Mouse (Mus musculus) gastrocnemius, postnatal 4 days (tissue): ENCODE measurements around the gene Eif4a1. TPM values are rescaled to one million over a fixed set of nuclear protein-coding genes. Genes with fewer than 3 reads are reported as not detected.
"Not testable (repeated sequence)": the region's sequence is repeated elsewhere in the genome, so short reads cannot be mapped to it uniquely, and the experiment has no call there.

Source experiments
- DNase-seq, 2 experiments: peaks; one replicate each; pipeline ENCODE4 v3.0.0; 2021 to 2022; ENCODE audit warnings: low spot score in 2 of 2, mixed read lengths in 2 of 2
- microRNA-seq: library from miRNA; unstranded; fragments of <30 nt; microRNA quantifications from one replicate; pipeline ENCODE4 v1.2.0, GENCODE M21; 2021
- total RNA-seq, 2 experiments: library from RNA; stranded (reverse); gene quantifications; 2 replicates each; pipeline ENCODE4 v1.2.3; 2021

Eif4a1 gene
- total RNA-seq, 2 experiments from 2014 or later = 295 to 317 TPM

DNA sequence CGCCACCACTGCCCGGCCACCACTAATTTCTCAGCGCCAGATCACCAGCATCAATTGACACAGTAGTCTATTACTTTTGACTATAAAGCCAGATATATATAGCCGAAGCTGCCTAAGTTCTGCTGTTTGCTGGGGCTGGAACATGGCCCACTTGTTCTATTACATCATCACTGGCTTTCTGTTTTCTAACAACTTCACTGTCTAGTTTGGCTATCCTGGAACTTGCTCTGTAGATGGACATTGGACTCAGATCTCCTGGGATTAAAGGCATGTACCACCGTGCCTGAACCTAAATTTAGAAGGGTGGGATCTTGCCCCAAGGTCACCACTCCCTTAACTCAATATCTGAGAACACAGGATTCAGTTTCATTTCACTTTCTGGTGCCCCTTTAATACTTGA, 26.4 kb downstream of the Eif4a1 start:
- DNase-seq = no peak

- DNase-seq = no peak
These were observed 36.8 kb downstream of the Eif4a1 start for GRCm38 (mm10) chr11:69635471-69635870.

DNA sequence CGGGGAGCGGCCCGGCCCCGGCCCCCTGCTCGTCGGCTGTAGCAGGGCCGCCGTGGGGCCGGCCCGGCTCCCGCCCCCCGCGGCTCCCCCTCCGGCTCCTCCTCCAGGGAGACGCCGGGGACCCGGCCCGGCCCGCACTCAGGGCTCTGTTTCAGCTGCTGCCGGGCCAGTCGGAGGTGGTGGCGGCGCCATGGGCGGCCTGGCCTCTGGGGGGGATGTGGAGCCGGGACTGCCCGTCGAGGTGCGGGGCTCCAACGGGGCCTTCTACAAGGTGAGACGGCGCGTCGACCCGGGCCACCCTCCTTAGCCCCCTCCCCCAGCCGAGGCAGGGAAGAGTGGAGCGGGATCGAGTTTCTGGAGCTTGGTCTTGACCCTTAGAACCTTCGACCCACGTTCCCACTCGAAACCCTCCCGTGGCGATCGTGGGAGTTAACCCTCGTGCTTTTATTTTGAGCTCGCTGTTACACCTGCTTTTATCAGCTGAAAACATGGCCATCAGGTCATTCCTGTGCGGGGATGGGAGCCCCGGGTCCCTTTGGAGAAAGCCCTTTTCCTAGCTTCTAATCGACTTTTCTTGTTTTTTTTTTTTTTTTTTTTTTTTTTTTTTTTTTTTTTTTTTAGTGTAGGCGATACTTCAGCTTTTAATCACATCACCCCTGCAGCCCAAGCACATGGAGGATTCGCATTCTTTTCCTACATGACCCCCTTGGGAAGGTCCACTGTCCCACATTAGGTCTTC, 38.9 kb downstream of the Eif4a1 start:
- DNase-seq = peak in 1 of 2 experiments; percentile 68

- peak; percentile 99 to 100 for DNase-seq
These were observed 39.7 kb downstream of the Eif4a1 start, which contains the start of gene Fxr2 for GRCm38 (mm10) chr11:69632284-69633089. TSS of gene Fxr2 (plus strand) at chr11:69632990.

DNA sequence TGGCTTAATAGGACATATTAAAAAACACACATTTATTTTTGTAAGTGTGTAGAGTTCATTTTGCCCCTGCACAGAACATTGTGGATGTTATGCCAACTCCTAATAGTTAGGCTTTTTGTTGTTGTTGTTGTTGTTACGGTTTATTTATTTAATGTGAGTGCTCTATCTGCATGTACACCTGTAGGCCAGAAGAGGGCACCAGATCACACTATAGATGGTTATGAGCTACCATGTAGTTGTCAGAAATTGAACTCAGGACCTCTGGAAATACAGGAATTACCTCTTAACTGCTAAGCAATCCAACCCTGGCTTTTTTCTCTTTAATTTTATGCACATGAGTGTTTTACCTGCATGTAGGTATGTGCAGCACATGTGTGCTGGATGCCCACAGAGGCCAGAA, 42.4 kb downstream of the Eif4a1 start:
- DNase-seq = no peak

DNA sequence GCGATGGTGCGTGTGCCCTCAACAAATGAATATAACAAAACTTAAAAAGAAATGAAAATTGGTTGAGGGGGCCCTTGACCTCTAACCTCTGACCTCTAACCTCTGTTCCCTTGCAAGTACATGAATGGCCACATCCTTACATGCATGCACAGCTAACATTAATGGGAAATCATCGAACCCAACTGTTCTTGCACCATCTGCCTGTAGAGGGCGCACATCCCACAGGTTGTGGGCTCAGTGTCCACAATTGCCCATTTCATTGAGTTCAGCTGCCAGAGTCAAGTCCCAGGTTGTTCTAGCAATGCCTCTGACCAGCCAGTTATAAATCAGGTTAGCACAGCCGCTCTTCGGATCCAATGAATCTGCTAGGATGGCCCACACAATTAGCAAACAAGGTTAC, 43.9 kb downstream of the Eif4a1 start:
- DNase-seq = peak; percentile 35 to 70

GRCm38 (mm10) chr11:69624339-69624738, 47.9 kb downstream of the Eif4a1 start:
- not testable (repeated sequence) for DNase-seq

- DNase-seq = no peak
These were observed 49.2 kb downstream of the Eif4a1 start for GRCm38 (mm10) chr11:69623006-69623405.

DNA sequence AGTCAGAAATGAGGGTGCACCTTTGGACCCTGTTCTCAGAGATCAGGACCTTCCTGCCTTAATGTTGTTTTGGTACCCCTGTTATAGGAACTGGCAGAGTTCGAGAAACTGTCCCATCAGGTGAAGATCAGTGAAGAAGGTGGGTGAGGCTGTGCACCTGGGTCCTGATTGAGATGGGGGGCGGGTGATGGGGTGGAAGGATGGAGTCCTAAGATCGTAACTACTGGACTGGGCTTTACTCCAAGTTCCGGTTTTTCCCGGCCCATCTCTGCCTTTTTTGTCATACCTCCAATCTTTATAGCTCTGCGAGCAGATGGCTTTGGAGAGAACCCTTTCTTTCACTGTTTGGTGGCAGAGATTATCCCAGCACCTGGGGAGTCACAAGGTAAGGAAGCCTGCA, 49.8 kb downstream of the Eif4a1 start:
- DNase-seq = no peak

DNA sequence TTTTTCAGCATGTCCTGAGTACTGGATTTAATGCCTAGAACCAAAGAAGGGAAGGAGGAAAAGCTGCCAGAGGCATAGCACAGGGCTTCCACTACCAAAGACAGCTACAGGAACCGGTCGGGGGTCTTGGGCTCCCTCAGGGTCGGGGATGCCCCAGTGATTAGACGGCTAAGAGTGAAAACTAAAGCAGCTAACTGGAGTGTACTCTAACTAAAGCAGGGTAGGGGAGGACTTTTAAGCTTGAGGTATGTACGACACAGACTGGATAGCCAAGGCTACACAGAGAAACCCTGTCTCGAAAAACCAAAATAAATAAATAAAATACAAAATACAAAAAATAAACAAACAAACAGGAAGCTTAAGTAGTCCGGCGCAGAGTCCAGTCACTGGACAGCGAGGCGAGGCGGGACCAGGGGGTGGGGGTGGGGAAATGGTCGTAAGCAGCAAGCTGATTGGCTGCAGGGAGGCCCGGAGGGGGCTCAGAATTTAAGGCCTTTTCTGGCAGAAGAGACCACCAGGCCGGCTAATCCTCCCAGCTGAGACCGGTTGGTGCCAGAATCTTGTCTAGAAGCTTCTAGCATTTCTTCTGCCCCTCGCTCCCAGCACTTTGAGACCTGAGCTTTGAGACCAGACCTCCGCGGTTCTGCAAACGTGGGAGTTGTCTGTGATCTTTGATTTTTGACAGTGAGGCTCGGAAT, 50.5 kb downstream of the Eif4a1 start, which contains the start of gene Sat2:
TSS of gene Sat2 (plus strand) at position 454 of the 698 bp plus-strand sequence.
- peak; percentile 45 to 72 for DNase-seq

DNA sequence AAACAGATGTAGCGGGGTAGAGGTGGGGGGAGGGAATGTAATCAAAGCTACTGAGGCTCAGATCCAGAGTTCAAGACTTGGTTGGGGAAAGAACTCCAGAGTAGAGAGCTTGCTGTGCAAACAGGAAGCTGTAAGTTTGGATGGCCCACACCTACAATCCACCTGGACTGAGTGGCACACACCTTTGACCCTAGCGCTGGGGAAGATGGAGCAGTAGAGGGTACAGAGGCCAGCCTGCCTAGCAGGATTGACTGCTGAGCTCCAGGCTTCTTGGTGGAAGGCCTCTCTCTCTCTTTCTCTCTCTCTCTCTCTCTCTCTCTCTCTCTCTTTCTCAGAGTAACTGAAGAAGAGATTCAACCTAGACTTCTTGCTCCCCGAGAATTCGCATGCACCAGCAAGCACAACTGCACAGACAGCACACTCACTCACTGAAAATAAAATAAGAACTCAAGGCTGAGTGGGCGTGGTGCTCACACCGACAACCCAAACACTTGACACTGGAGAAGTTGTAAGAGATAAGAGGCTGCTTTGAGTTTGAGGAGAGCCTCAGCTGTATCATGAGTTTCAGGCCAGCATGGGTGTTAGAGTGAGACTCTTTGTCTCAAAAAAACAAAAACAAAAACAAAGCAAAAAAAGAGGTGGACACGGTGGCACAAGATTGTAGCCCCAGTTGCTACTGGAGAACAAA, 51.7 kb downstream of the Eif4a1 start:
- no peak for DNase-seq

DNA sequence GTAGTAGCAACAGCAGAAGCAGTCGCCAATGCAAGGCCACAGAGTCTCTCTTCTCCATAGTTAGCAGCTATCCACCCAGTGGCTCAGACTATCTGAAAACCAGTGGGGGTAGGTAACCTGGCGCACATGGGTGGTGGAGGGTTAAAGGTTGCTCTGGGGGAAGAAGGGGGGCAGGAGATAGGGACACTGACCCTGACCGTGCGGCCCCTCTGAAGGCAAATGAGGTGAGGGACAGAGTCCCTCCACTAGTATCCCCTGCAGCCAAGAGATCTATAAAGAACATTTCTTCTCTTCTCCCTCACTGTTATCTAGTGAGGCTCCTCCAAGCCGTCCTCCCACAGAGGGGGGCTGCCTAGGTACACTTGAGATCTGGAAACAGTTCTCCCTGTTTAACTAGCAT, 54.4 kb downstream of the Eif4a1 start, which contains the start of gene Shbg:
TSS of gene Shbg (minus strand) at position 101 of the 400 bp plus-strand sequence.
- no peak for DNase-seq

Small RNA genes lying within 50 kb of the gene (microRNA-seq; reads per million reads assigned to microRNA genes)
- gene Mir1934 (1.9 reads per million), gene Mir467f (not detected)

Other genes starting within 250 kb of the Eif4a1 start
- under 1 TPM; 0.47 to 0.93 TPM for gene Dnah2, start 123.3 kb downstream of the Eif4a1 start, total RNA-seq
- gene Efnb3, start 112.2 kb downstream of the Eif4a1 start, total RNA-seq = 1 to 10 TPM; 1.9 to 2.7 TPM
- 1 to 10 TPM; 6.8 to 7.9 TPM for gene Wrap53, start 92.2 kb downstream of the Eif4a1 start, total RNA-seq
- gene Trp53, start 92.1 kb downstream of the Eif4a1 start, total RNA-seq = 10 to 100 TPM; 51.1 to 51.9 TPM
- gene Atp1b2, start 66.5 kb downstream of the Eif4a1 start, total RNA-seq = 100 to 1,000 TPM; 227 to 249 TPM
- gene Shbg, start 54.5 kb downstream of the Eif4a1 start, total RNA-seq = not detected
- gene Sat2, start 50.4 kb downstream of the Eif4a1 start, total RNA-seq = 1 to 10 TPM; 7.8 to 8.8 TPM
- 10 to 100 TPM; 90.3 to 94.0 TPM for gene Fxr2, start 39.4 kb downstream of the Eif4a1 start, total RNA-seq
- not detected for gene Sox15, start 17.1 kb downstream of the Eif4a1 start, total RNA-seq
- gene Mpdu1, start 9.8 kb downstream of the Eif4a1 start, total RNA-seq = 10 to 100 TPM; 31.6 to 33.0 TPM
- 10 to 100 TPM; 13.1 to 14.0 TPM for gene Cd68, start 6.3 kb downstream of the Eif4a1 start, total RNA-seq
- 10 to 100 TPM; 43.5 to 45.9 TPM for gene Senp3, start 9.7 kb upstream of the Eif4a1 start, total RNA-seq
- gene Tnfsf13, start 13.4 kb upstream of the Eif4a1 start, total RNA-seq = 1 to 10 TPM; 1.0 to 2.9 TPM
- gene Tnfsf12, start 23.4 kb upstream of the Eif4a1 start, total RNA-seq = 10 to 100 TPM; 22.3 to 22.9 TPM
- gene Tnfsfm13, start 23.7 kb upstream of the Eif4a1 start, total RNA-seq = 1 to 10 TPM; 4.3 to 4.6 TPM
- 10 to 100 TPM; 66.4 to 72.2 TPM for gene Polr2a, start 86.2 kb upstream of the Eif4a1 start, total RNA-seq
- gene Slc35g3, start 89.5 kb upstream of the Eif4a1 start, total RNA-seq = under 1 TPM in 1 of 2 experiments, not detected in 1; 0.25 TPM
- gene Zbtb4, start 93.5 kb upstream of the Eif4a1 start, total RNA-seq = 10 to 100 TPM; 26.7 to 30.5 TPM
- 100 to 1,000 TPM in 1 of 2 experiments, 10 to 100 TPM in 1; 95.1 to 110 TPM for gene Chrnb1, start 123.5 kb upstream of the Eif4a1 start, total RNA-seq
- gene Fgf11, start 129.4 kb upstream of the Eif4a1 start, total RNA-seq = 10 to 100 TPM; 10.1 to 13.8 TPM
- gene Tmem102, start 133.2 kb upstream of the Eif4a1 start, total RNA-seq = not detected
- not detected for gene Gm39566, start 142.9 kb upstream of the Eif4a1 start, total RNA-seq
- gene Spem2, start 146.0 kb upstream of the Eif4a1 start, total RNA-seq = not detected
- under 1 TPM in 1 of 2 experiments, not detected in 1; 0.34 TPM for gene Spem1, start 149.8 kb upstream of the Eif4a1 start, total RNA-seq
- 10 to 100 TPM; 22.3 to 23.2 TPM for gene Nlgn2, start 165.4 kb upstream of the Eif4a1 start, total RNA-seq
- gene Tmem256, start 166.1 kb upstream of the Eif4a1 start, total RNA-seq = 100 to 1,000 TPM in 1 of 2 experiments, 10 to 100 TPM in 1; 97.5 to 141 TPM
- 10 to 100 TPM; 39.3 to 41.4 TPM for gene Plscr3, start 174.0 kb upstream of the Eif4a1 start, total RNA-seq
- under 1 TPM in 1 of 2 experiments, not detected in 1; 0.13 TPM for gene Tnk1, start 186.3 kb upstream of the Eif4a1 start, total RNA-seq
- not detected for gene Tmem95, start 205.6 kb upstream of the Eif4a1 start, total RNA-seq
- gene Kctd11, start 209.0 kb upstream of the Eif4a1 start, total RNA-seq = 1 to 10 TPM; 3.5 to 4.7 TPM
- 1 to 10 TPM in 1 of 2 experiments, under 1 TPM in 1; 0.65 to 1.1 TPM for gene Acap1, start 223.1 kb upstream of the Eif4a1 start, total RNA-seq
- 1 to 10 TPM; 3.2 to 4.1 TPM for gene 2810408A11Rik, start 228.6 kb upstream of the Eif4a1 start, total RNA-seq
- gene Neurl4, start 228.6 kb upstream of the Eif4a1 start, total RNA-seq = 10 to 100 TPM; 32.3 to 36.9 TPM
- gene Gps2, start 241.5 kb upstream of the Eif4a1 start, total RNA-seq = 10 to 100 TPM; 35.9 to 44.5 TPM
- 100 to 1,000 TPM; 565 to 571 TPM for gene Eif5a, start 249.5 kb upstream of the Eif4a1 start, total RNA-seq